31 mouse cellular contexts compared by ENCODE assay signal in the genomic region with DNA sequence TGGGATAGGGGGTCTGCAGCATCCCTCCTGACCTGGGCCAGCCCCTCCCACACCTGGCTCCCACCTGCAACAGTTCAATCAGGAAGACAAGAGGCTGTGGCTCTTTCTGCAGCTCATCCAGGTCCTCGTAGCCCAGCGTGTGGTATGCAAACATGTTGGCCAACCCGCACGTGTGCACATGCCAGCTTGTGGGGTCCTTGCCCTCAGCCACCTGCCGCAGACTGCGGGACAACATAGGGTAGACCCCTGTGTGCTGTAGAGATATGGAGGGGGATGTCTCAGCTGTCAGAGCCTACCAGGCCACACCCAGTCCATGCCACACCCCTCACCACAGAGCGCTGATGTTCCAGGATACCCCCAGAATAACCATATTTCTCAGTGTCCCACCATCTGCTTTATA. TPM values are rescaled to one million over a fixed set of nuclear protein-coding genes. Genes with fewer than 3 reads are reported as not detected.
"Had no signal": no experiment of that assay in that cellular context is flagged by ENCODE, and none has a peak within 500 bp of the region (broad histone marks: within the 10 kb centered on the region; RNA-seq: fewer than 3 reads in every experiment).

No protein-coding gene starts in this region.

- H3K9ac ChIP-seq: heart, embryonic 12.5 days; hindbrain, embryonic 13.5 days; hindbrain, embryonic 15.5 days; kidney, embryonic 15.5 days; limb, embryonic 12.5 days; liver, embryonic 12.5 days; liver, embryonic 14.5 days had no signal

- DNase-seq: gastrocnemius, postnatal 14 days; gastrocnemius, postnatal 36 days; heart, adult 11 months; heart, postnatal 10 days; heart, postnatal 36 days; kidney, adult 11 months; kidney, adult 2 months; kidney, adult 9 months; kidney, postnatal 14 days; kidney, postnatal 36 days; layer of hippocampus, adult 9-11 months; layer of hippocampus, postnatal 36 days; left cerebral cortex, postnatal 4 days had no signal

- H3K9me3 ChIP-seq: heart, embryonic 12.5 days; hindbrain, embryonic 13.5 days; hindbrain, embryonic 15.5 days; kidney, embryonic 15.5 days; limb, embryonic 12.5 days; liver, embryonic 12.5 days had no signal

- ATAC-seq: hindbrain, postnatal 0 days; intestine, embryonic 16.5 days; liver, embryonic 12.5 days had no signal

- H3K27ac ChIP-seq: hindbrain, embryonic 13.5 days; hindbrain, embryonic 15.5 days; hindbrain, postnatal 0 days; kidney, embryonic 15.5 days; kidney, postnatal 0 days; limb, embryonic 12.5 days; liver, embryonic 12.5 days; liver, embryonic 14.5 days had no signal

- H3K4me1 ChIP-seq: hindbrain, embryonic 13.5 days; limb, embryonic 12.5 days had no signal

- H3K4me3 ChIP-seq: heart, embryonic 12.5 days; hindbrain, embryonic 13.5 days; hindbrain, embryonic 15.5 days; kidney, embryonic 15.5 days; limb, embryonic 12.5 days; liver, embryonic 12.5 days had no signal

- H3K4me2 ChIP-seq: heart, embryonic 12.5 days; hindbrain, embryonic 13.5 days; hindbrain, embryonic 15.5 days; kidney, embryonic 15.5 days; limb, embryonic 12.5 days; liver, embryonic 12.5 days had no signal

- H3K36me3 ChIP-seq: heart, embryonic 12.5 days; hindbrain, embryonic 13.5 days; hindbrain, embryonic 15.5 days; kidney, embryonic 15.5 days; limb, embryonic 12.5 days; liver, embryonic 12.5 days had no signal

RNA-seq across cellular contexts. Expression of gene Aipl1, which starts 6.0 kb away (rescaled TPM):
- total RNA-seq: gastrocnemius, adult 18-20 months; gastrocnemius, adult 8-10 months; gastrocnemius, postnatal 36 days; heart, postnatal 36 days; hindbrain, postnatal 0 days; layer of hippocampus, adult 18-20 months; layer of hippocampus, adult 8-10 months; layer of hippocampus, postnatal 36 days; left cerebral cortex, adult 18-20 months; liver, adult 2 months had no signal
- polyA plus RNA-seq: hindbrain, embryonic 11.5 days; kidney, adult 2 months; large intestine, adult 2 months; liver, adult 2 months had no signal

RNA-seq across cellular contexts. Expression of gene Pimreg, which starts 10.5 kb away (rescaled TPM):
- total RNA-seq: gastrocnemius, adult 18-20 months; gastrocnemius, adult 8-10 months; layer of hippocampus, adult 18-20 months; left cerebral cortex, adult 18-20 months; liver, adult 2 months had no signal
